Mouse (Mus musculus) hindbrain, embryonic 14.5 days (tissue): ENCODE data around the gene Ppp1r16b. TPM values are rescaled to one million over a fixed set of nuclear protein-coding genes. Genes with fewer than 3 reads are reported as not detected.
A peak's percentile ranks its signal among the peaks of the same experiment; 100 is the strongest.

ENCODE experiments used
- ATAC-seq: fragments of 200-750 bp; cut with Nextera tagmentation; 2 replicates; pipeline ENCODE4 v1.8.0; 2017; ENCODE audit warnings: moderate number of reproducible peaks, mild to moderate bottlenecking, moderate TSS enrichment, moderate library complexity; ENCODE audit not compliant: low FRiP score
- DNase-seq: peaks from one replicate; pipeline ENCODE4 v3.0.0-alpha.2; 2015; ENCODE audit warnings: low spot score
- H3K27ac ChIP-seq: fragments of 300-500 bp; sonication (generic); 2 replicates; pipeline ENCODE4 v1.5.1; 2014; ENCODE audit warnings: mild to moderate bottlenecking, moderate library complexity
- H3K27me3 ChIP-seq: fragments of 300-500 bp; sonication (generic); 2 replicates; pipeline ENCODE4 v1.6.1; 2014; ENCODE audit warnings: mild to moderate bottlenecking, low read length, mixed read lengths; ENCODE audit not compliant: control insufficient read depth, insufficient read depth
- H3K36me3 ChIP-seq: fragments of 300-500 bp; sonication (generic); replicated peaks from 2 replicates; pipeline ENCODE4 v1.6.1; 2014; ENCODE audit not compliant: control insufficient read depth, insufficient read depth
- H3K4me1 ChIP-seq: fragments of 300-500 bp; sonication (generic); replicated peaks from 2 replicates; pipeline ENCODE4 v1.6.1; 2014; ENCODE audit warnings: antibody characterized with exemption, low read length, mixed read lengths; ENCODE audit not compliant: control insufficient read depth, insufficient read depth
- H3K4me2 ChIP-seq: fragments of 300-500 bp; sonication (generic); replicated peaks from 2 replicates; pipeline ENCODE4 v1.6.1; 2014; ENCODE audit warnings: mild to moderate bottlenecking, moderate library complexity
- H3K4me3 ChIP-seq: fragments of 300-500 bp; sonication (generic); replicated peaks from 2 replicates; pipeline ENCODE4 v1.5.1; 2014; ENCODE audit warnings: mild to moderate bottlenecking, low read length
- H3K9ac ChIP-seq: fragments of 300-500 bp; sonication (generic); 2 replicates; pipeline ENCODE4 v1.6.1; 2014
- H3K9me3 ChIP-seq: fragments of 300-500 bp; sonication (generic); 2 replicates; pipeline ENCODE4 v1.6.1; 2016; ENCODE audit warnings: low read length; ENCODE audit not compliant: control insufficient read depth
- WGBS: fragments of 180-500 bp; shearing (Covaris S2); extraction: QIAGEN DNeasy Blood & Tissue Kit; methylation state at CpG from one replicate; pipeline ENCODE4 v1.1.7; 2014; 5-methylcytosine and 5-hydroxymethylcytosine counted together
- polyA plus RNA-seq: library from polyadenylated mRNA; unstranded; fragments of >200 nt; fragmentation: Nextera tagmentation; extraction: Ambion mirVana; gene quantifications from 2 replicates; pipeline ENCODE4 v1.2.1, GENCODE M21; 2014

The Ppp1r16b gene
- polyA plus RNA-seq, 1 experiment from 2014 or later: 20.0 TPM

- H3K36me3 ChIP-seq: no peaks in the 10 kb centered on the region
- no peak overlapping the region for H3K4me2 ChIP-seq
- H3K4me3 ChIP-seq: no peak overlapping the region
- H3K9ac ChIP-seq: no peak overlapping the region
- ATAC-seq (no peak), DNase-seq (no peak)
- no peaks in the 10 kb centered on the region for H3K9me3 ChIP-seq
- no peak overlapping the region for H3K27ac ChIP-seq
- H3K27me3 ChIP-seq: no peaks in the 10 kb centered on the region
- H3K4me1 ChIP-seq: peaks cover 4% of the 10 kb centered on the region; the same call in 1 of the 2 replicates
- 84% methylated on average over 8 of the region's 8 CpGs for WGBS
These were observed 109.7 kb downstream of the Ppp1r16b start for GRCm38 (mm10) chr2:158774886-158775285.

GRCm38 (mm10) chr2:158776716-158777115 is 111.5 kb downstream of the Ppp1r16b start:
- Histone ChIP-seq H3K27me3 (no peaks in the 10 kb centered on the region), H3K4me1 (peaks cover 4% of the 10 kb centered on the region; the same call in 1 of the 2 replicates), H3K4me2 (no peak overlapping the region), H3K4me3 (no peak overlapping the region), H3K36me3 (no peaks in the 10 kb centered on the region), H3K9me3 (no peaks in the 10 kb centered on the region), H3K27ac (no peak overlapping the region), H3K9ac (no peak overlapping the region)
- WGBS: 76% methylated on average over 4 of the region's 4 CpGs
- DNase-seq: no peak
- no peak for ATAC-seq

GRCm38 (mm10) chr2:158777490-158777889 is 112.3 kb downstream of the Ppp1r16b start:
- Histone ChIP-seq H3K4me2 (no peak overlapping the region), H3K4me1 (peaks cover 4% of the 10 kb centered on the region; the same call in 1 of the 2 replicates), H3K27ac (no peak overlapping the region), H3K9me3 (no peaks in the 10 kb centered on the region), H3K36me3 (no peaks in the 10 kb centered on the region), H3K9ac (no peak overlapping the region), H3K27me3 (no peaks in the 10 kb centered on the region), H3K4me3 (no peak overlapping the region)
- DNase-seq (no peak), ATAC-seq (no peak)
- WGBS: 76% methylated on average over 6 of the region's 6 CpGs

- ATAC-seq: no peak
These were observed 113.2 kb downstream of the Ppp1r16b start for GRCm38 (mm10) chr2:158778349-158778748.

GRCm38 (mm10) chr2:158781126-158781525 is 115.9 kb downstream of the Ppp1r16b start:
- no peak overlapping the region for H3K4me3 ChIP-seq
- H3K27me3 ChIP-seq: no peaks in the 10 kb centered on the region
- no peak overlapping the region for H3K27ac ChIP-seq
- no peaks in the 10 kb centered on the region; the same call in 1 of the 2 replicates for H3K36me3 ChIP-seq
- H3K9ac ChIP-seq: no peak overlapping the region
- no peak for DNase-seq
- no peaks in the 10 kb centered on the region for H3K9me3 ChIP-seq
- no peak overlapping the region for H3K4me2 ChIP-seq
- peaks cover 4% of the 10 kb centered on the region; the same call in 1 of the 2 replicates for H3K4me1 ChIP-seq
- whole genome bisulfite sequencing: 91% methylated on average over 7 of the region's 7 CpGs
- no peak for ATAC-seq

More at GRCm38 (mm10) chr2:158778349-158778748, 113.2 kb downstream of the Ppp1r16b start:
- Histone ChIP-seq H3K27me3 (no peaks in the 10 kb centered on the region), H3K4me1 (peaks cover 4% of the 10 kb centered on the region; the same call in 1 of the 2 replicates), H3K27ac (no peak overlapping the region), H3K4me3 (no peak overlapping the region), H3K36me3 (no peaks in the 10 kb centered on the region), H3K9me3 (no peaks in the 10 kb centered on the region), H3K4me2 (no peak overlapping the region), H3K9ac (no peak overlapping the region)
- no peak for DNase-seq
- 87% methylated on average over 7 of the region's 7 CpGs for WGBS

GRCm38 (mm10) chr2:158786927-158787795 is 122.0 kb downstream of the Ppp1r16b start:
- no peaks in the 10 kb centered on the region for H3K9me3 ChIP-seq
- no peaks in the 10 kb centered on the region for H3K27me3 ChIP-seq
- ATAC-seq: no peak
- H3K4me1 ChIP-seq: 0 out of 2 replicates have a peak, but pooled peaks cover 4% of the 10 kb centered on the region
- no peak overlapping the region for H3K4me3 ChIP-seq
- H3K36me3 ChIP-seq: no peaks in the 10 kb centered on the region; the same call in 1 of the 2 replicates
- no peak overlapping the region for H3K9ac ChIP-seq
- WGBS: 77% methylated on average over 14 of the region's 14 CpGs
- no peak overlapping the region for H3K27ac ChIP-seq
- H3K4me2 ChIP-seq: no peak overlapping the region
- no peak for DNase-seq

- Histone ChIP-seq H3K9me3 (no peaks in the 10 kb centered on the region), H3K4me1 (peaks cover 11% of the 10 kb centered on the region), H3K4me3 (peak within 1 kb of the TSS; percentile 57), H3K9ac (peak within 1 kb of the TSS; percentile 72), H3K4me2 (peak within 1 kb of the TSS; percentile 69), H3K36me3 (no peaks in the 10 kb centered on the region), H3K27me3 (no peaks in the 10 kb centered on the region), H3K27ac (peak within 1 kb of the TSS; percentile 87)
- WGBS: under 1% methylated on average over 33 of the region's 33 CpGs
- ATAC-seq (peak; percentile 99), DNase-seq (peak; percentile 95)
These were observed 129.4 kb downstream of the Ppp1r16b start, which contains the start of gene Dhx35 for GRCm38 (mm10) chr2:158794494-158795004. Gene Dhx35 (plus strand): TSS chr2:158794807.

GRCm38 (mm10) chr2:158795043-158795442 is 129.8 kb downstream of the Ppp1r16b start:
- 11% methylated on average over 15 of the region's 15 CpGs for WGBS

GRCm38 (mm10) chr2:158795875-158796274 is 130.7 kb downstream of the Ppp1r16b start:
- peaks cover 11% of the 10 kb centered on the region for H3K4me1 ChIP-seq
- 87% methylated on average over 2 of the region's 2 CpGs for WGBS
- DNase-seq (no peak), ATAC-seq (no peak)
- H3K36me3 ChIP-seq: no peaks in the 10 kb centered on the region
- H3K9ac ChIP-seq: no peak overlapping the region
- H3K4me2 ChIP-seq: no peak overlapping the region
- H3K27ac ChIP-seq: no peak overlapping the region
- H3K9me3 ChIP-seq: no peaks in the 10 kb centered on the region
- H3K4me3 ChIP-seq: no peak overlapping the region
- H3K27me3 ChIP-seq: no peaks in the 10 kb centered on the region

More at GRCm38 (mm10) chr2:158795043-158795442, 129.8 kb downstream of the Ppp1r16b start:
- no peaks in the 10 kb centered on the region for H3K36me3 ChIP-seq
- peak overlapping the region; percentile 73 for H3K27ac ChIP-seq
- ATAC-seq (no peak; the same call in 1 of the 2 replicates), DNase-seq (no peak)
- H3K27me3 ChIP-seq: no peaks in the 10 kb centered on the region
- H3K4me1 ChIP-seq: peaks cover 11% of the 10 kb centered on the region
- H3K9me3 ChIP-seq: no peaks in the 10 kb centered on the region
- H3K9ac ChIP-seq: peak overlapping the region; percentile 72
- peak overlapping the region; percentile 69 for H3K4me2 ChIP-seq
- peak overlapping the region; percentile 57 for H3K4me3 ChIP-seq
